Mouse (Mus musculus): ENCODE measurements at regions not wholly inside any gene's neighbourhood (a gene's known extent, or its start where the extent isn't known, plus 50 kb on each side); places are given as distances from the start of the nearest gene placed in this dataset.

DNA sequence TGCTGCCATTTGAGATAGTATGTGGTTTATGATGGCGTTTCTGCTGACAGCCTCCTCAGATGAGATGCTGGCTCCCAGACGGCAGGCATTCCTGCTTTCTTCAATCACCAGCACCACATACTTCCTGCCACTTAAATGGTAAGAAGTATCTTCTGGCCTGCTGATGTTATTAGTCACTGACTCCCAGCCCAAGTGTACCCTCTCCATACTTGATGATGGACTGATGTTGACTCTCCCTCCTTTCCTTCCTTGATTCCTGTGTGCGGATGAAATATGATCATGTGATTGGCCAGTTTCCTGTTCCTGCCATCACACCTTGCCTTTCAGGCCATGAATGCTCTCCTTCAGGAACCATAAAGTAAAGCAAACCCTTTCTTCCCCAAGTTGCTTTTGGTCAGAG lies 50.8 kb upstream of the Rpl10-ps3 start:
- no peak for ATAC-seq (ENCODE audit: low FRiP score)
- WGBS = 87% methylated on average over 3 of the region's 3 CpGs
- no peak overlapping the region for H3K4me2 ChIP-seq
- no peak overlapping the region for H3K27ac ChIP-seq (replicated peaks)
- H3K9me3 ChIP-seq (replicated peaks) = no peaks in the 10 kb centered on the region
- no peak overlapping the region for H3K9ac ChIP-seq (replicated peaks)
- H3K27me3 ChIP-seq (replicated peaks) = no peaks in the 10 kb centered on the region
- H3K4me1 ChIP-seq = peaks cover 9% of the 10 kb centered on the region; the same call in 1 of the 2 replicates
- H3K4me3 ChIP-seq (replicated peaks) = no peak overlapping the region
- H3K36me3 ChIP-seq = no peaks in the 10 kb centered on the region

GRCm38 (mm10) chr9:50396051-50396450 lies 51.3 kb upstream of the Rpl10-ps3 start:
- Histone ChIP-seq H3K9ac (replicated peaks) (no peak overlapping the region), H3K9me3 (replicated peaks) (no peaks in the 10 kb centered on the region), H3K4me2 (no peak overlapping the region), H3K36me3 (no peaks in the 10 kb centered on the region), H3K27me3 (replicated peaks) (no peaks in the 10 kb centered on the region), H3K4me3 (replicated peaks) (no peak overlapping the region), H3K27ac (replicated peaks) (no peak overlapping the region), H3K4me1 (peaks cover 5% of the 10 kb centered on the region; the same call in 1 of the 2 replicates)
- ATAC-seq (ENCODE audit: low FRiP score) = no peak
- WGBS = 78% methylated on average over 7 of the region's 7 CpGs

GRCm38 (mm10) chr9:50408396-50408795 lies 63.6 kb upstream of the Rpl10-ps3 start:
- no peak for ATAC-seq (ENCODE audit: low FRiP score)
- Histone ChIP-seq H3K27ac (replicated peaks) (no peak overlapping the region), H3K4me1 (no peaks in the 10 kb centered on the region), H3K4me2 (no peak overlapping the region), H3K4me3 (replicated peaks) (no peak overlapping the region), H3K9me3 (replicated peaks) (no peaks in the 10 kb centered on the region), H3K27me3 (replicated peaks) (no peaks in the 10 kb centered on the region), H3K36me3 (no peaks in the 10 kb centered on the region), H3K9ac (replicated peaks) (no peak overlapping the region)
- WGBS = 73% methylated on average over 4 of the region's 4 CpGs

DNA sequence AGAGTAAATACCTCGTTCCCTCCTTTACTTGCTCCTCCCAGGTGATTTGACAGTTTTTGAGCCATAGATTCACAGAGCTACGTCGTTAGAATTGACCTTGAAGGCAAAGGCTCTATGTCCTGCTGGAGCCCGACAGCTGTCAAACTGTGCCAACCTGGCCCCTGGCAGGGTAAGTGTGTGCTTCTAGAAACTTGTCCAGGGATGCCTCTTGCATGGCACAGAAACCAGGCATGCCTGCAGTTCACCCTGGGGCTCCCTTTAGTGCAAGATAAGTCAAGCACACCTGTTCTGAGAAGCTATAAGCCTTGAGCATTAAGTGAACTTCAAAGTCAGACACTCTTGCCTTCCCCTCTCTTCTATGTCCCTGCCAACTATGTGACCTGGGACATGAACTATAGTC lies 64.1 kb upstream of the Rpl10-ps3 start:
- WGBS = 70% methylated on average over 4 of the region's 4 CpGs
- no peaks in the 10 kb centered on the region for H3K4me1 ChIP-seq
- no peaks in the 10 kb centered on the region for H3K9me3 ChIP-seq (replicated peaks)
- H3K4me3 ChIP-seq (replicated peaks) = no peak overlapping the region
- H3K36me3 ChIP-seq = no peaks in the 10 kb centered on the region
- no peak overlapping the region for H3K4me2 ChIP-seq
- H3K27ac ChIP-seq (replicated peaks) = no peak overlapping the region
- H3K27me3 ChIP-seq (replicated peaks) = no peaks in the 10 kb centered on the region
- H3K9ac ChIP-seq (replicated peaks) = no peak overlapping the region
- no peak for ATAC-seq (ENCODE audit: low FRiP score)

GRCm38 (mm10) chr9:50412986-50413385 lies 68.2 kb upstream of the Rpl10-ps3 start:
- no peaks in the 10 kb centered on the region for H3K4me1 ChIP-seq
- H3K9ac ChIP-seq (replicated peaks) = no peak overlapping the region
- no peaks in the 10 kb centered on the region for H3K9me3 ChIP-seq (replicated peaks)
- H3K27me3 ChIP-seq (replicated peaks) = no peaks in the 10 kb centered on the region
- 81% methylated on average over 8 of the region's 8 CpGs for WGBS
- no peak overlapping the region for H3K4me2 ChIP-seq
- no peak overlapping the region for H3K4me3 ChIP-seq (replicated peaks)
- no peaks in the 10 kb centered on the region for H3K36me3 ChIP-seq
- H3K27ac ChIP-seq (replicated peaks) = no peak overlapping the region
- no peak for ATAC-seq (ENCODE audit: low FRiP score)

GRCm38 (mm10) chr9:50413514-50414335 lies 69.0 kb upstream of the Rpl10-ps3 start:
- H3K4me2 ChIP-seq = no peak overlapping the region
- no peaks in the 10 kb centered on the region for H3K36me3 ChIP-seq
- no peaks in the 10 kb centered on the region for H3K9me3 ChIP-seq (replicated peaks)
- no peaks in the 10 kb centered on the region for H3K27me3 ChIP-seq (replicated peaks)
- H3K27ac ChIP-seq (replicated peaks) = no peak overlapping the region
- ATAC-seq (ENCODE audit: low FRiP score) = no peak
- no peaks in the 10 kb centered on the region for H3K4me1 ChIP-seq
- no peak overlapping the region for H3K9ac ChIP-seq (replicated peaks)
- WGBS = 89% methylated on average over 9 of the region's 9 CpGs
- H3K4me3 ChIP-seq (replicated peaks) = no peak overlapping the region

DNA sequence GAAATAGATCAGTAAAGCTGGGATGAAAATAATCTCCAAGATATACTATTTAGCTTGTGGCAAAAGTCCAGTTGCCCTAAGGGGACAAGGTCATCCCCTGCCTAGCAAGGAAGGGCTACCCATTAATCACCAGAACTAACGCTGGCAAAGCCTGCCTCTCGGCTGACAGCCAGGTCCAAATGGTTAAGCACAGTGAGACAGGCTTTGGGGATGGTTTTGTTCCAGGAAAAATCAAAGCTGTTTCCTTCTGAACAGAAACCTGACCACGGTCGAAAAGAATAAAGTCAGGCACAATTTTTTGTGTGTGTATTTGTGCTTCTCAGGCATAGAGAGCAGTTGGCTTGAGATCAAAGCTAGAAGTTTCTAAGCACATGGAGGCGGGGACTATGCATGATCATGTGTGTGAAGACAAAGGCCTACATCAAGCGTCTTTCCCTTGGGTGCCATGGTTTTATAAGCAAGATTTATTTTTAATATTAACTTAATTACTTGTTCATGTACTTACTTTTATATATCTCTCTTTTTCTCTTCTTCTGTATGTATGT lies 70.1 kb upstream of the Rpl10-ps3 start:
- Histone ChIP-seq H3K27ac (replicated peaks) (no peak overlapping the region), H3K4me2 (no peak overlapping the region)
- WGBS = 60% methylated on average over 6 of the region's 6 CpGs

DNA sequence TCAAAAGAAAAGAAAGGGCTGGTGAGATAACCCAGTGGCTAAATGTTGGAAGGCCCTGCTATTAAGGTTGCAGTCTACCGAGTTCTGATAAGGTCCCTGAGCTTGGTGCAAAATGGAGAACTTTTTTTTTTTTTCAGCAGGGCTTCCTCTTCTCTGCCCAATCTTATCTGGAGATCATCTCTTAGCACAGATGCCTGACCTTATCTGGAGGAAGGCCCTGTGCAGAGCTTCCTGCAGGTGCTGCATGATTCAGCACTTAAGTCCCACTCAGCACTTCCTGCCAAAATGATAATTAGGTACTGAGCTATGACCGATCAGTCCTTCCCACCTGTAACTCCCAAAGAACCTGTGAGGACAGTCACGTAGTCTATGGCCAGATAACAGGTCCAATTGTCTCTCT lies 71.9 kb upstream of the Rpl10-ps3 start:
- ATAC-seq (ENCODE audit: low FRiP score) = no peak
- WGBS = 89% methylated on average over 3 of the region's 3 CpGs
- H3K27ac ChIP-seq (replicated peaks) = no peak overlapping the region
- H3K4me2 ChIP-seq = no peak overlapping the region
- no peak overlapping the region for H3K4me3 ChIP-seq (replicated peaks)
- no peaks in the 10 kb centered on the region for H3K36me3 ChIP-seq
- 0 out of 2 replicates have a peak, but pooled peaks cover 2% of the 10 kb centered on the region for H3K4me1 ChIP-seq
- no peak overlapping the region for H3K9ac ChIP-seq (replicated peaks)
- no peaks in the 10 kb centered on the region for H3K27me3 ChIP-seq (replicated peaks)
- no peaks in the 10 kb centered on the region for H3K9me3 ChIP-seq (replicated peaks)

More for the DNA sequence above, 70.1 kb upstream of the Rpl10-ps3 start:
- Histone ChIP-seq H3K36me3 (no peaks in the 10 kb centered on the region), H3K4me1 (no peaks in the 10 kb centered on the region), H3K9ac (replicated peaks) (no peak overlapping the region), H3K4me3 (replicated peaks) (no peak overlapping the region), H3K9me3 (replicated peaks) (no peaks in the 10 kb centered on the region), H3K27me3 (replicated peaks) (no peaks in the 10 kb centered on the region)
- no peak for ATAC-seq (ENCODE audit: low FRiP score)

GRCm38 (mm10) chr9:50421061-50421460 lies 73.3 kb upstream of the Plet1 start:
- Histone ChIP-seq H3K27ac (replicated peaks) (no peak overlapping the region), H3K4me1 (peaks cover 11% of the 10 kb centered on the region; the same call in 1 of the 2 replicates), H3K4me2 (no peak overlapping the region), H3K36me3 (no peaks in the 10 kb centered on the region), H3K9ac (replicated peaks) (no peak overlapping the region), H3K9me3 (replicated peaks) (no peaks in the 10 kb centered on the region), H3K4me3 (replicated peaks) (no peak overlapping the region), H3K27me3 (replicated peaks) (no peaks in the 10 kb centered on the region)
- ATAC-seq (ENCODE audit: low FRiP score) = no peak
- 98% methylated on average over 2 of the region's 2 CpGs for WGBS

- no peak for ATAC-seq (ENCODE audit: low FRiP score)
- H3K27me3 ChIP-seq (replicated peaks) = no peaks in the 10 kb centered on the region
- no peak overlapping the region for H3K4me3 ChIP-seq (replicated peaks)
- H3K4me1 ChIP-seq = peaks cover 11% of the 10 kb centered on the region; the same call in 1 of the 2 replicates
- WGBS = 76% methylated on average over 23 of the region's 23 CpGs
- no peaks in the 10 kb centered on the region for H3K36me3 ChIP-seq
- H3K4me2 ChIP-seq = no peak overlapping the region
- no peak overlapping the region for H3K9ac ChIP-seq (replicated peaks)
- H3K27ac ChIP-seq (replicated peaks) = no peak overlapping the region
- H3K9me3 ChIP-seq (replicated peaks) = no peaks in the 10 kb centered on the region
Observed at GRCm38 (mm10) chr9:50421572-50422285, 72.6 kb upstream of the Plet1 start.

- no peaks in the 10 kb centered on the region for H3K36me3 ChIP-seq
- H3K27me3 ChIP-seq (replicated peaks) = no peaks in the 10 kb centered on the region
- no peak overlapping the region for H3K4me2 ChIP-seq
- H3K9me3 ChIP-seq (replicated peaks) = no peaks in the 10 kb centered on the region
- WGBS = 47% methylated on average over 4 of the region's 4 CpGs
- H3K4me3 ChIP-seq (replicated peaks) = no peak overlapping the region
- H3K27ac ChIP-seq (replicated peaks) = no peak overlapping the region
- peaks cover 11% of the 10 kb centered on the region; the same call in 1 of the 2 replicates for H3K4me1 ChIP-seq
- H3K9ac ChIP-seq (replicated peaks) = no peak overlapping the region
- no peak for ATAC-seq (ENCODE audit: low FRiP score)
Observed at GRCm38 (mm10) chr9:50425866-50426495, 68.3 kb upstream of the Plet1 start.

All from neural tube, embryonic 15.5 days (tissue).